Mouse (Mus musculus) G1E (cell line): ENCODE data around the gene Slc25a45. TPM values are rescaled to one million over a fixed set of nuclear protein-coding genes. Genes with fewer than 3 reads are reported as not detected.
A peak's percentile ranks its signal among the peaks of the same experiment; 100 is the strongest.

Experiments
- ATAC-seq: 2 replicates; pipeline ENCODE4 v1.8.0; 2016; ENCODE audit warnings: mild to moderate bottlenecking; ENCODE audit not compliant: insufficient number of reproducible peaks, poor library complexity, low FRiP score, severe bottlenecking; ENCODE audit errors: extremely low read depth
- DNase-seq: peaks from one replicate; pipeline ENCODE4 v3.0.0; 2012; ENCODE audit warnings: low spot score
- H3K27me3 ChIP-seq: 2 replicates; pipeline ENCODE4 v1.6.1; 2012; ENCODE audit warnings: mild to moderate bottlenecking, low read length, inconsistent platforms; ENCODE audit not compliant: insufficient read depth
- H3K36me3 ChIP-seq: replicated peaks from 2 replicates; pipeline ENCODE3; 2012; ENCODE audit warnings: mild to moderate bottlenecking, inconsistent platforms
- H3K4me1 ChIP-seq: 2 replicates; pipeline ENCODE4 v1.6.1; 2012; ENCODE audit warnings: low read depth, low read length, inconsistent platforms, mixed read lengths; ENCODE audit not compliant: insufficient read depth
- H3K4me3 ChIP-seq: 2 replicates; pipeline ENCODE4 v1.5.1; 2012; ENCODE audit warnings: low read depth, mild to moderate bottlenecking, inconsistent platforms, low read length, moderate library complexity, mixed read lengths
- H3K9me3 ChIP-seq: replicated peaks from 2 replicates; pipeline ENCODE4 v1.6.1; 2012; ENCODE audit warnings: inconsistent platforms
- CTCF ChIP-seq: IDR thresholded peaks from 2 replicates; pipeline ENCODE4 v1.5.1; 2012; ENCODE audit warnings: low read depth, low read length, inconsistent platforms, mixed read lengths
- GATA1 ChIP-seq: IDR thresholded peaks from 2 replicates; pipeline ENCODE4 v1.6.1; 2012; ENCODE audit warnings: borderline replicate concordance, low read length, inconsistent platforms, mixed read lengths
- GATA2 ChIP-seq: IDR thresholded peaks from 2 replicates; pipeline ENCODE4 v1.6.1; 2012; ENCODE audit warnings: low read depth, low read length, inconsistent platforms, borderline replicate concordance
- POLR2AphosphoS5 ChIP-seq: IDR thresholded peaks from 2 replicates; pipeline ENCODE4 v1.6.1; 2012; ENCODE audit warnings: low read depth, low read length, inconsistent platforms; ENCODE audit not compliant: insufficient replicate concordance
- TAL1 ChIP-seq: conservative IDR thresholded peaks from 2 replicates; pipeline ENCODE4 v1.6.1; 2012; ENCODE audit warnings: low read depth, low read length, inconsistent platforms, mixed read lengths
- polyA plus RNA-seq: library from polyadenylated mRNA; stranded (reverse); fragments of >175 nt; gene quantifications from 2 replicates; pipeline ENCODE4 v1.2.3, GENCODE M21; 2012
- total RNA-seq, 2 experiments: library from RNA; stranded (forward) in 1 of 2; stranded (reverse) in 1 of 2; fragments of 200-1000 nt in 1 of 2; fragments of >200 nt in 1 of 2; fragmentation: Nextera tagmentation in 1 of 2; gene quantifications; 2 replicates each; pipeline ENCODE4 v1.2.3; 2014 to 2017

Gene Slc25a45
- total and polyA plus RNA-seq, 3 experiments, result 0.93 to 10.9 (median 3.5) TPM

DNA sequence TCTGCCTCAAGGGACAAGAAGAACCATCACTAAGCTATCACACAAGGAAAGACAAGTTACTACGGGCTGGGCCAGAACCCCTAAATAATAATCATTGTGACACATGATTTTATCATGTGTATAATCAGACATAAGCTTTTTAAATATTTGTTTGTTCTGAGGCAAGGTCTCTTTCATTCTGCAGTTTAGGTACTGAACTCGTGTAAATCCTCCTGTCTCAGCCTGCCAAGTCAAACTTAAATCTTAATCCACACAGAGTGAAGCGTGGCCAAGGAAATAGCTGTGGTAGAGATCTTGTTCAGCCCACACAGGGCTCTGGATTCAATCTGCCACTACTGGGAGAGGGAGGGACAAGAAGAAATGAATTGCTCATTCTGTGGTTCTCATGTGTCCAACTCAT is 29.7 kb downstream of the Slc25a45 start:
- DNase-seq, result no peak
- Histone ChIP-seq H3K4me3 (no peak overlapping the region), H3K27me3 (no peaks in the 10 kb centered on the region), H3K36me3 (peaks cover 75% of the 10 kb centered on the region), H3K4me1 (peaks cover 36% of the 10 kb centered on the region), H3K9me3 (no peaks in the 10 kb centered on the region)
- no peak for ATAC-seq
- TF ChIP-seq POLR2AphosphoS5, result no peak
- TF ChIP-seq TAL1, result no peak
- no peak for TF ChIP-seq GATA1
- no peak for TF ChIP-seq GATA2
- no peak for TF ChIP-seq CTCF

DNA sequence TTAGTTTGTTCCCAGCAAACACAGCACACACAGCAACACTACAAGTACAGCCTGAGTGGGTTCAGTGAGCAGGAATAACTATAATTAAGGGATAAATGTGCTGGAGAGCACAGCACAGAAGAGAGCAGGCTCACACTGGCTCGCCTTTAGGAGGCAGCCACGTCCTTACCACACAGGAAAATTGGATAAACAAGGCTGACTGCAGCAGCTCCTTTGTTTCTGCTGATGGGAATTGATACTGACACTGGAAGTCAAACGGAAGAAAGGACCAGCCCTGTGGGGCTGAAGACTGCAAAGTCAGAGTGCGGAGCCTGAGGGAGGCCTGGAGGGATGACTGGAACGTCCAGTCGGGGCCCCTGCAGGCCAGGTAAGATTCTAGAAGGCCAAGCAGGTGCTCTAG is 32.6 kb downstream of the Slc25a45 start:
- ATAC-seq, result no peak
- peak overlapping the region; percentile 52; the same call in 1 of the 2 replicates for H3K4me3 ChIP-seq
- peaks cover 54% of the 10 kb centered on the region for H3K4me1 ChIP-seq
- TF ChIP-seq TAL1 (no peak), GATA1 (no peak), POLR2AphosphoS5 (no peak), GATA2 (no peak), CTCF (no peak)
- H3K27me3 ChIP-seq, result no peaks in the 10 kb centered on the region
- H3K9me3 ChIP-seq, result no peaks in the 10 kb centered on the region
- peaks cover 57% of the 10 kb centered on the region for H3K36me3 ChIP-seq
- DNase-seq, result no peak

DNA sequence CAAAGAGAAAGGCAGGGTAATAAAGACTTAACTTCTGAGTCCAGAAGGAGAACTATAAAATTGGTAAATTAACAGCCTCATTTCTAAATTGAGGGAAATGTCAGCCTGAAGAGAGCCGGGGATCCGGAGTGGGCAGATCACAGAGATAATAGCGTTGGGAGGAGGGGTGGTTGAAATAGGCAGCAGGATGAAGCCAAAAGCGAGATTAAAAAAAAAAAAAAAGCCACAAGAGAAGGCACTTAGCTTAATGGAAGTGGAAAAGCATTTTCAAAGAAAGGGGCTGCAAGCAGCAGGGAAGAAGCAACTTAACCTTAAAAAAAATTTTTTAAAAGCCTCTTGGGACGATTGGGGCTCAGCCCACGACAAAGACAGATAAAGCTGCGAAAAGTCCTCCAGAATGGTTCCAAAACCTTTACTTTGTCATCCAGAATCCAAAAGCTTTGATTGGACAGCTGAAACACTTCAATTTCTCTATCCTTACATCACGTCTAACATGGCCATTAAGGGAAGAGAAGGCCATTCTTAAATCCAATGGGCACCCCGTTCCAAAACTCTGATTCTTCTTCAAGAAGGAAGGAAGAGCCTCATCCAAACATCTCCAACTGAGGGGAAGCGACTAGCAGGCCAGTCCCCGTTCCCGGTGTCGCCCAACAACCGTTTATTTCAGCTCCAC is 34.0 kb downstream of the Slc25a45 start:
- no peak for TF ChIP-seq CTCF
- no peak for TF ChIP-seq GATA2
- TF ChIP-seq TAL1, result no peak
- TF ChIP-seq GATA1, result no peak
- no peak for TF ChIP-seq POLR2AphosphoS5
- Histone ChIP-seq H3K4me3 (peak overlapping the region; percentile 94), H3K9me3 (no peaks in the 10 kb centered on the region), H3K27me3 (no peaks in the 10 kb centered on the region), H3K36me3 (peaks cover 57% of the 10 kb centered on the region), H3K4me1 (peaks cover 67% of the 10 kb centered on the region)
- ATAC-seq (no peak), DNase-seq (no peak)

DNA sequence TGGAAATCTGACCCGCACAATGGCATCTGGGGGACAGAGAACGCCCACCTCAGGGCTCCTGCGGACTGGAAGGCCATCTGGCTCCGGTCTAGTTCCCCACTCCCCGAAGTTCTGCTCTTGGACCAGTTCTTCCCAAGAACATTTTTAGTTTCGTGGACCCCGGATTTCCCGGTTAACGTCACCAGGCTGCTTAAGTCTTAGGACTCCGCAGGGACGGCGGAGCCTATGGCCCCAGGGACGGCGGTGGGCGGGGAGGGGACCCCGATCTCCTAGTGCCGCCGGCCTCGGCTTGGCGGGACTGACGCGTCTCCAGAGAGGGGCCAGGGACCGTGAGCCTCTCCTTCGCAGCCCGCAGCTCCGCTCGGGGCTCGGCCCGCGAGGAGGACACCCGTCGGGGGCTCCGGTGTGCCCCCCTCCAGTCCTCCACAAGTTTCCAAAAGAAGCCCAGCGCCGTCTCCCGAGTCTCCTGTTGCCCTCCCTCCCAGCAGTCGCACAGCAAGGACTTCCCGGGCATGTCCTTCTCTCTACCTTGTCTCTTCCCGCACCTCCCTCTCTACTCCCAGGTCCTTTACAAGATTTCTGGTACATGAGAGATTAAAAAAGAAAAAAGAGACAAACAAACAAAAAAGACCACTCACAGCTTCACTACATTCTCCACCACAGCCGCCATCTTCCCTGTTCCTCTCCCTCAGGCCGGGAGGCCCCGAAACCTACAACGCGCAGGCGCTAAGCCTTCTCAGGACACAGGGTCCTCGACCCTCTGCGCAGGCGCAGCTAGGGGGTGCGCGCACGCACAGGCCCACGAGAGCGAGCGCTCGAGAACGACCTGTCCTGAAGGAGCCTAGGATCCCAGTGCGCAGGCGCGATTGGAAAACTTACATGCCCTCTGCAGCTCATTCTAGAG is 34.7 kb downstream of the Slc25a45 start:
- no peaks in the 10 kb centered on the region for H3K9me3 ChIP-seq
- H3K36me3 ChIP-seq, result peaks cover 56% of the 10 kb centered on the region
- H3K4me1 ChIP-seq, result peaks cover 70% of the 10 kb centered on the region
- ATAC-seq, result peak; percentile 76
- TF ChIP-seq POLR2AphosphoS5 (no peak), CTCF (no peak), TAL1 (no peak), GATA1 (no peak)
- no peaks in the 10 kb centered on the region for H3K27me3 ChIP-seq
- peak; percentile 98 for DNase-seq
- peak overlapping the region; percentile 94 for H3K4me3 ChIP-seq

DNA sequence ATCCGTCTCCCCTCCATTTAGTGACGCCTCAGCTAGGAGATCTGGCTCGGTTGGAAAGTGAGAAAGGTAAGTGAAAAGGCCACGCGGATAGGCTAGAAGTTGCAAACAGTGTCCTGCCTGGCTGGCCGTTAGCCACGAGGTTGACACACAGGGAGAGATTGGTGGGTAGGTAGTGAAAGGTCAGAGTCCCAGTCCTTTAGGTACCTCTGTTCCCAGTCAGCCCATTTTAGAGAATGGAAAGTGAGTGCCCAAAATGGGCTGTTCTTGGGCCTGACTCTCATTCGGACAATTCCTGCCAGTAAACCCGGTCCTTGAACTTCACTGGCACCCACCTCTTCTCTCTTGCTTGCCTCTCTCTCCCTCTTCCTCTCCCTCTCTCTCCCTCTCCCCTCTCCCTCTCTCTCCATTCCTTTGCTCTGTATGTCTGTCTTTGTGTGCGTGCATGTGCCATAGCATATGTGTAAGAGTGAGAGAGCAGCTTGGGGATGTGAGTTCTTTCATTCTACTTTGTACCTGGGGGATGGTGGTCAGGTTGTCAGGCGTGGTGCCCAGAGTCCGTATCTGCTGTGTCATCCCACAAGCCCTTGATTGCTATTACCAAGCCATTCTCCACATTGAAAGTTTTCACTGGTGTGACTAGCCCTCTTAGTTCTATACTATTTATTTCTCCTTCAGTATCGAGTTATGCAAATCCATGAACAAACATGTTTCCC is 35.6 kb downstream of the Slc25a45 start, which contains the start of gene Dpf2:
Gene Dpf2, minus strand, starts transcription at position 4 of the 713 bp plus-strand sequence.
- TF ChIP-seq GATA2 (no peak), CTCF (no peak), GATA1 (no peak), TAL1 (no peak), POLR2AphosphoS5 (no peak)
- DNase-seq (no peak), ATAC-seq (no peak)
- Histone ChIP-seq H3K4me3 (peak within 1 kb of the TSS; percentile 94), H3K27me3 (no peaks in the 10 kb centered on the region), H3K4me1 (peaks cover 71% of the 10 kb centered on the region), H3K36me3 (peaks cover 58% of the 10 kb centered on the region), H3K9me3 (no peaks in the 10 kb centered on the region)

DNA sequence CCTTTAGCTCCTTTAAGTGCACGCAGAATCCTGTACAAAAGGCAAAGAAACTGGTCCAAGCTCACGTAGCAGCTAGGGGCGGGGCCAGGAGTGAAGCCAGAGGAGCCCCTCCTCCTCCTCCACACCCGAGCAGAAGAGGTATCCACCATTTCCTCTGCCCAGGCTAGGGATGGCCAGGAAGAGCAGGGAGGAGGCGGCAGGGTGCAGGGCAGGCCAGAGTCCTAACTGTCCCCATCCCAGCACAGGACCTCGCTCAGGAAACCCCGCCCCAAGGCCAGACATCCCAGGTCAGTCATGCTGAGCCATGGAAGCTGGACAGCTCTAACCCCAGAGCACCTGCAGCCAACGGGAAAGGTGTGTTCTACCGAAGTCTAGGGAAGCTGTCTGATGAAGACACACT is 44.1 kb downstream of the Slc25a45 start:
- Histone ChIP-seq H3K4me1 (peaks cover 77% of the 10 kb centered on the region), H3K4me3 (peak overlapping the region; percentile 69), H3K36me3 (peaks cover 32% of the 10 kb centered on the region), H3K27me3 (peaks cover 11% of the 10 kb centered on the region), H3K9me3 (no peaks in the 10 kb centered on the region)
- DNase-seq, result peak; percentile 45
- TF ChIP-seq CTCF, result no peak
- TF ChIP-seq TAL1, result no peak
- no peak for TF ChIP-seq GATA1
- no peak for TF ChIP-seq POLR2AphosphoS5
- TF ChIP-seq GATA2, result no peak
- no peak for ATAC-seq
